Mouse (Mus musculus) thymus, postnatal 14 days (tissue): ENCODE measurements at regions not wholly inside any gene's neighbourhood (a gene's known extent, or its start where the extent isn't known, plus 50 kb on each side); places are given as distances from the start of the nearest gene placed in this dataset.

Experiments
- DNase-seq: peaks from one replicate; pipeline ENCODE4 v3.0.0; 2021

DNA sequence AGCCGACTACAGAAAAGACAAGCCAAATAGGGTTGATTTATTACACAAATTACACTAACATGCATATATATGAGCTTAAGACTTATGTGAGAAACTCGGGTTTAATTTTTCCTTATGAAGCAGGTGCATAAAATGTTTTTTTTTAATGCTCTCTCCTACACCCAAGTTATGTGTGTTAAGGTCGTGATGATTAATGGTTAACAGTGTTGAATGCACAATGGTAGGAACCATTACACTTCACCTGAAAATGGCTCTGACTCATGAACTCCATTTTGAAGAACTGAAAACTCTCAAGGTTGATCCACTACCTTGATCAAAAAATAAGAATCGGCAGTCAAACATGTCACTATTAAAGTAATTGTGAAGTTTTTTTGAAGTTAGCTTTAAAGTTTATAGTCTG lies 59.4 kb upstream of the Ifne start:
- no peak for DNase-seq

DNA sequence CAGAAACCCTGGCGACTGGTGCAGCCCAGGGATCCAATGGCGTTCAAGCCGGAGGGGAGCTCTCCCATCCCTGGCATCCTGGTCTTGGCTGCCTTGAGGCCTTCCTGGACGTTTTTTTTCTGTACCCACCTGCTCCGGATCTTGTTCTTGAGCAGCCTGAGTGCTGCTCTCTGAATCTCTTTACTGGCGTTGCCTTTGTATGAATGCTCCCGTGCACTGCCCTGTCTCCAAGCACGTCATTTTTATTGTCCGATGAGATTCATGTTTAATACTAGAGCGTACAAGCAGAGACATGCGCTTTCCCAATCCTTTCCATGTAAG lies 58.7 kb upstream of the Ifne start:
- DNase-seq = no peak

- DNase-seq = peak; percentile 59
Observed at GRCm38 (mm10) chr4:88937866-88938711, 58.1 kb upstream of the Ifne start.

DNA sequence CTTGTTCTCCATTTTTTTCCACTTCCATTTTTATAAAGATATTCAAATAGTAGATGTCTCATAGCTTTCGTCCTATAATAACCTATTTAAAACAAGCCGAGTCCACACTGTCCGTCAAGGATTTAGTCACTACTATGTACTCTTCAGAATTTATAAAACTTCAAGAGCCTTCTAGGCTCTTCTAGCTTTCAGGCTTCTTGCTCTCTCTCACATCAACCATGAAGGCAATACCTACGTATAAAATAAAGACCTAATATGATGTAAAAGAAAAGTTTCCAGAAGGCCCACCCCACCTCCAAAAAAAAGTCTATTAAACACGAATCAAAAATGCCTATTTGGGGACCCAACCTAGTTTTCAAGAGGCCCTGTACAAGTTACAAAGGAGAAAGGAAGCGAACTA lies 57.0 kb upstream of the Ifne start:
- DNase-seq = no peak

DNA sequence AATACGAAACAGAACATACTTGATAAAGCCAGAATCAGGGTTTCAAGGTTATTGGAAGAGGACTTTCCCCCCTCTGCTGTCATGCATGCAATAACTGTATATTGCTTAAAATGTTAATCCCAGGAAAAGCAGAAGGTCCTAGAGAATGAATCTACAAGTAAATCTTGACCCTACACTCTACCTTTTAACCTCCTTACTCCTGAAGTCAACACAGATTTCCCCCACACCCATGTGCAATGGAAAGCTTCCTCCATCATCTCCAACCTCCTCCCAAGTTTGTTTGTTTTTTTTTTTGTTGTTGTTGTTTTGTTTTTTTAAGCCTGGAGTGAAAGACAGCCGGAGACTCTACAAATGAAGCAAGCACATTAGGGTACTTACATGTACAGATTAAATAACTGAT lies 55.9 kb upstream of the Ifne start:
- DNase-seq = no peak

DNA sequence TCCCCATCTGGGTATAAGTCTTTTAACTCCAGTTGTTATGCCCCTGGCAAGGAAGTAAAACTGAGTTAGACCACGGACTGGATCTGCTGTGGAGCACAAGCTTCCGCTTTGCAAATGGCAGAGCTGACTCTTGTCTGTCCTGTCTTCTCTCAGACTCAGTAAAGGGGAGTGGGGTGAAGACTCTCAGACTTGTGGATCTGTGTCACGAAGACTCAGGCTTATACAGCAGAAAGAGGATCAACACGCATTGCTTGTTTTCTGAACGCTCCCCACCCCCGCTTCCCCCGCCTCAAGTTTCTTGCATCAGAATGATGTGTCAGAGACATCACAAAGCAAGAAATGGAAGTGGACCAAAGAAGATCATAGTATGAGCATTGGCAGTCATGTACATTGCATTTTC lies 55.3 kb upstream of the Ifne start:
- DNase-seq = no peak

DNA sequence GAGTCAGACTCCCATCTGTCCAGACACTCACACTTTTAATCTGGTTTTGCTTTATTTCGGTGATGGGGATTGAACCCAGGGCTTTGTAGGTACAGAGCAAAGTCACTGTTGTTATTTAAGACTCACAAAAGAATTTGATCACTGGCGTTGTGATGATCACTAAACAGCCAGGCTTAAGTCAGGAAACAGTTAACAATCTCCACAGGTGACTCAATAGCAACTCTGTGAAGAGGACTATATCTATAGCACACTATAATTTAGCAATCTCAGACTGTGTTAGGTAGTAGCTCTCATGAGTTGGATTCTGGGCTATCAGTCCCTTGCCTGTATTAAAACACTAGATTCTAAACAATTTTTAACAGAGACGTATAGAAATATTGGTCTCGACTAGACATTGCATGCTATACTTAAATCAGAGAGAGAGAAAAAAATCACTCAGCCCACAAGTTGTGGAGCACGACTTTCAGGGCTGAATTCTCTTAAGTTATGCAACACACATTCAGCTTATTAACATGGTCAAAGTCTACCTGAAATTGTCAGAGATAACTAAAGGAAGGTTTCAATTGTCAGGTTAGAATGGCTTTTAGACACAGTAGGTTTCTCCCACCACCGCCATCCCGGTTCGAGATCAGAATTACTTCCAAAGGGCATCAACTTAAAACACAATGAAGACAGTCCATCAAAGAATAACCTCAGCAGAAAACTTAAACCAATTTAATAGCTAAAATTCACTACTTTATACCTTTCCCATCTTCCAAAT lies 54.4 kb upstream of the Ifne start:
- DNase-seq = no peak

DNA sequence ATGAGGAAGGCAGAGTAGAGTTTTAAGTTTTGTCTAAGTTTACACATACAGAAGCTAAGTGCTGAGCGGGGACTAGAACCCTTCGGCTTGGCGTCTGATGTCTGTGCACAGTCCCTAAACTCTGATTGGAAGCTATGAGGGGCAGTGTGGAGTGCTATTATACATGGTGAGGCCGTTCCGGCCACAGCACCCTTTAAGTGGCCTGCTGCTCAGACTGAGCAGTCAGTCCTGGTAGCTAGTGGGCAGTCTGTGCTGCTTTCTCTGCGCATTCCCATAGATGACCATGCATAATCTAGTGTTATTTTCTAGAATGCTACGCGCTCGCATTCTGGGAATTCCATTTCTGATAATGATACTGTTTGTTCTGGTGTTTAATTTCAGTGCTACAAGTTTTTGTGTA lies 51.2 kb upstream of the Ifne start:
- no peak for DNase-seq
